Mouse (Mus musculus) embryonic facial prominence, embryonic 12.5 days (tissue): ENCODE measurements around the gene Kif12. TPM values are rescaled to one million over a fixed set of nuclear protein-coding genes. Genes with fewer than 3 reads are reported as not detected.

Experiments used
- polyA plus RNA-seq: library from polyadenylated mRNA; unstranded; fragments of >200 nt; fragmentation: Nextera tagmentation; extraction: Ambion mirVana; gene quantifications from 2 replicates; pipeline ENCODE4 v1.2.1, GENCODE M21; 2016

Kif12 gene
- polyA plus RNA-seq, 1 experiment from 2014 or later, result 0.06 TPM

Other genes starting within 250 kb of the Kif12 start
- gene Zfp618, start 206.6 kb downstream of the Kif12 start, polyA plus RNA-seq, result 40.4 and 42.4 TPM in 2 replicates
- 0.47 and 0.55 TPM in 2 replicates for gene Ambp, start 17.3 kb downstream of the Kif12 start, polyA plus RNA-seq
- gene Col27a1, start 41.9 kb upstream of the Kif12 start, polyA plus RNA-seq, result 19.3 and 21.8 TPM in 2 replicates
- not detected in 2 replicates for gene Orm1, start 172.4 kb upstream of the Kif12 start, polyA plus RNA-seq
- not detected in 2 replicates for gene Orm3, start 184.0 kb upstream of the Kif12 start, polyA plus RNA-seq
- not detected in 2 replicates for gene Orm2, start 190.3 kb upstream of the Kif12 start, polyA plus RNA-seq
- 11.6 and 12.4 TPM in 2 replicates for gene Akna, start 231.2 kb upstream of the Kif12 start, polyA plus RNA-seq